Mouse (Mus musculus) thymus, adult 18-20 months (tissue): ENCODE data around the gene Tekt3.

Source experiments
- DNase-seq, 2 experiments: peaks; one replicate each; pipeline ENCODE4 v3.0.0; 2022; ENCODE audit warnings: mixed read lengths in 2 of 2

Gene Tekt3

GRCm38 (mm10) chr11:63066526-63066925 is 5.1 kb downstream of the Tekt3 start:
- DNase-seq, result no peak

DNA sequence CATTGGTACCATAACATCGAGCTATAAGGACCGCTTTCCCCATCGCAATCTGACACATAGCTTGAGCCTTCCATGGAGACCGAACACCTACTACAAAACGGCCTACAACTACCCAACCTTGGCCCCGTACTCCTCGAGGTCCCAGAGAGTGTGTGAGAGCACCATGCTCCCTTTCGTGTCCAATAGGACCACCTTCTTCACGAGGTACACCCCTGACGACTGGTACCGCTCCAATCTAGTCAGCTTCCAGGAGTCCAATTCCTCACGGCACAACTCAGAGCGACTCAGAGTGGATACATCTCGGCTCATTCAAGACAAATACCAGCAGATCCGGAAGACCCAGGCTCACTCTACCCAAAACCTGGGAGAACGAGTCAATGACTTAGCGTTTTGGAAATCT is 8.6 kb downstream of the Tekt3 start:
- DNase-seq, result no peak

- DNase-seq, result no peak
Observed at GRCm38 (mm10) chr11:63084536-63084935, 23.1 kb downstream of the Tekt3 start.

- DNase-seq, result no peak
Observed at GRCm38 (mm10) chr11:63088672-63089071, 27.2 kb downstream of the Tekt3 start.

GRCm38 (mm10) chr11:63090210-63090609 is 28.8 kb downstream of the Tekt3 start:
- DNase-seq, result no peak

- no peak for DNase-seq
Observed at GRCm38 (mm10) chr11:63090986-63091385, 29.5 kb downstream of the Tekt3 start.

GRCm38 (mm10) chr11:63092271-63092670 is 30.8 kb downstream of the Tekt3 start:
- no peak for DNase-seq

- no peak for DNase-seq
Observed at GRCm38 (mm10) chr11:63093601-63094000, 32.1 kb downstream of the Tekt3 start.

GRCm38 (mm10) chr11:63094496-63094895 is 33.0 kb downstream of the Tekt3 start:
- DNase-seq, result no peak

- no peak for DNase-seq
Observed at GRCm38 (mm10) chr11:63098016-63098415, 36.6 kb downstream of the Tekt3 start.

- DNase-seq, result no peak
Observed at GRCm38 (mm10) chr11:63099390-63099789, 37.9 kb downstream of the Tekt3 start.

DNA sequence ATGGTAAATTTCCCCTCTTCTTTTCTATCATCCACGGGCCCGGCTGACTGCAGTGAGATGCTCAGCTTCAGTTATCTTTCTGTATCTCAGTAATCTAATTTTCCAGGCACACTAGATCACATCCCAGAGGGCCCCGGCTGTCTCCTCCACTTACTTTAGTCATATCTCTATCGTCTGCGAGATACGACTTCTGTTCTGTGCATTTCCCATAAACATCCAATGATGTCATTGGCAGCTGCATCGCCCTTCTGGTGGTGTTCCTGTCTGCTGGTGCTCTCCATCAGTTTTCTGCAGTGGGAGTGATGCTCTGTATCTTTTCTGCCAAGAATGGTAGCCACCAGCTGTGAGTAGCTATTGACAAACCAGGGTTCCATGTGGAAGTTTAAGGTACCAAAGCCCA is 41.8 kb downstream of the Tekt3 start:
- no peak for DNase-seq

DNA sequence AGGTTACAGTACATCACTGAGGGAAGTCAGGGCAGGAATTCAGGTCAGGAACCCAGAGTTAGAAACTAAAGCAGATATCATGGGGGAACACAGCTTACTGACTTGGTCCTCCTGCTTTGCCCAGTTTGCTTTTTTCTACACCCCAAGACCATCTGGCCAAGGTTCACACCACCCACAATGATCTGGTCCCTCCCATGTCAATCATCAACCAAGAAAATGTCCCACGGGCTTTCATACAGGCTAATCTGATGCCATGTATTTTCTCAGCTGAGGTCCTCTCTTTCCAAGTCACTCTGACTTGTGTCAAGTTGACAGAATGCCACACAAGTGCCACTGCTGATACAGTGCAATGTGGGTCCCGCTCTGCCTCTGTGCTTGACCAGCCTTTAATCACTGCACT is 42.6 kb downstream of the Tekt3 start:
- no peak for DNase-seq

GRCm38 (mm10) chr11:63109230-63109775 is 47.8 kb downstream of the Tekt3 start:
- no peak for DNase-seq

DNA sequence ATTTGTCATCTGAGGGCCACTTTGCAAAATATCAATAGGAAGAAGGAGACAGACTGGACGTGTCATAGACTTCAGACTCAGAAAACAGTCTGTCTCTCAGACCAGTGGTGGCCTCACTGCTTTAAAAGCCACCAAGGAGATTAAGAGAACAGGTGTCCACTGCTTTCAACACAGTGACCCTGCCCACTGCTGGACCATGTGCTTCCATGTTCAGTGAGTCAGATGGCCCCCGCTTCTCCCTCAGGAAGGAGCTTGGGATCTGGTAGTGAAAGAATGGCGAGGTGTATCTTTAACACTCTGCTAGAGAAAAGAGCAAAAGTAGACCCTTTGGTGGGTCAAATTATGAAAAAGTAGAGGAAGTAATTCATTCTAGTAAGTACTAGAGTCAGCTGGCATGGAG is 48.9 kb downstream of the Tekt3 start:
- DNase-seq, result no peak

DNA sequence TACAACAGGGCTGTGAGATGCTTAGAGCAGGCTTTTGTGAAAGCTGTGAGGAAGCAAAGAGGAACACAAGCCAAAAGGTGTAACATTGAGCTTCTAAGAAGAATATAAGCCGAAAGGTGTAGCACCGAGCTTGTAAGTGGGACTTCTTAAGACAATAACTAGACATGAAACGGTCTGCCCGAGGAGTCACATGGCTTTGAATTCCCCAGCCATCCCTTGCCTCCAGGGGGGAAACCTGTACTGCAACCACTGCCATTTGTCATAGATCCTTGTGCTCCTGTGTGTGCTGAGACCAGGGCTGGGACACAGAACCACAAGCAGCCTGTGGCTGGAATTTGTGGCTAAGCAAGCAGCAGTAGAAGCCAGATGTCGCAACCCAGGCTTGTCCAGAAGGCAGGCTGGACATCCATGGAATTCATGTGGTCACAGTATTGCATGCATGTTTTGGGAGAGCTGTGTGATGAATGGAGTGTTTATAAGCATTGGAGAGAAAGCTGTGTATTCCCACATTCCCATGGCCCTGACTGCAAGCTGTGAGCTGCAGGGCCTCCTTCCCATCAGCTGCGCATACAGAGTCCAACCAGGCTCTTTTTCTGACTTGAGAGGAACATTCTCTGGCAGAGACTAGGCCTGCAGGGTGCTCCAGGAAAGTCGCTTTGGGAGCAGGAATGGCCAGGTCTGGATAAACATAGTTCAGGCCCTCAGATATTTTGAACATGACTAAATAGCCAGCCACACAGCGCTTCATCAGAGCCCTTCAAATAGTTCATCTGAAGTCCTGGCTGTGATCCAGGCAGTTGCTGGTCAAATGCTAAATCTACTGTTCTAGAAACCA is 53.6 kb downstream of the Tekt3 start:
- no peak for DNase-seq

DNA sequence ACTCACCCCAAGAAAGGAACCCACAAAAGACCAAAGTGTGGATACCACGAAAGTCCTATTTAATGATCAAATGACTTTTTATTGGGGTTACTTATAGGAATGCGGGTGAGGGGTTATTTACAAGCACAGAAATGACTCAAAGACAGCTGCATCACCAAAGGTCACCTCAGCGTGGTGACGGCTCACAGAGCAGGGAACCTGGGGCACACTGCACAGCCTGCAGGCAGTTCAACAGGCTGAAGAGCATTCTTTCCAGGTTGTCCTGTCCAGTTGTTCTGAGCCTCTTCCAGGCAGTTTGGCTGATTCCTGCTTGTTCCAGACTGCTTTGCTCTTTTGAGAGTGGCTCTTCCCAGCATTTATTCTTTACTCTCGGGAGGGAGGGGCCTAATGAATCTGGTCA is 55.2 kb downstream of the Tekt3 start:
- DNase-seq, result no peak

DNA sequence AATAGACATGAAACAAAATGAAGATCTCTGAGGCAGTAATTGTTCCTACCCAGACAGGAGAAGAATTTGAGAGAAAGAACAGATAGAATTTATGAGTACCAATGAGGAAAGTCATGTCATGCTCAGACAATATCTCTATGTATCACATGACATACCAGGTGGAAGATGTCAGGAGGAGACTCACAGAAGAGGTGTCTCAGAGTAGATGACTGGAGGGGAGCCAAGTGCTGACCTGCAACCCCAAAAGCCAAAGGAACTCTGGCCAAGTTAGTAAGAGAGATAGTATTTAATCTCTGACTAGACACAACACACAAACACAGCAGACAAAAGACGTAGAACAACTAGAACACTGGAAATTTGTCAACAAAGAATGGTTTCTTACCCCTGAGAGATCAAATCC is 55.8 kb downstream of the Tekt3 start:
- DNase-seq, result no peak

DNA sequence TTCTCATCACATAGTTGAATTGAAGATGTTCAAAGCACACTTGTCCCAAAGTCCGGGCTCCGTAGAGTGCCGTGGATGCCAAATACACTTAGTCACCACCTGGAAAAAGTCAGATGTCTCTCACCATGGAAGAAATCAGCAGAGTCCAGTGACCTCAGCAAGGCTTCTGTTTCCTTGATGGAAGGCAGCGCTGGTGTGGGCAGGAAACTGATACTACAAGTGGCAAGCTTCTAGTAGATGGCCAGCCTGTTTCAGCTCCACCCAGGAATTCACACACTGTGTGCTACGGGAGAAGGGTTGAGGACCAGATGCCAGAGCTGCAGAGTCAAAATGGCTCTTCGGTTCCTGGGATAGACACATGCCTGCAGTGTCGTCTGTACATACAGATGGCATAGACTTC is 58.3 kb downstream of the Tekt3 start:
- no peak for DNase-seq

GRCm38 (mm10) chr11:63122249-63122648 is 60.8 kb downstream of the Tekt3 start:
- DNase-seq, result no peak

DNA sequence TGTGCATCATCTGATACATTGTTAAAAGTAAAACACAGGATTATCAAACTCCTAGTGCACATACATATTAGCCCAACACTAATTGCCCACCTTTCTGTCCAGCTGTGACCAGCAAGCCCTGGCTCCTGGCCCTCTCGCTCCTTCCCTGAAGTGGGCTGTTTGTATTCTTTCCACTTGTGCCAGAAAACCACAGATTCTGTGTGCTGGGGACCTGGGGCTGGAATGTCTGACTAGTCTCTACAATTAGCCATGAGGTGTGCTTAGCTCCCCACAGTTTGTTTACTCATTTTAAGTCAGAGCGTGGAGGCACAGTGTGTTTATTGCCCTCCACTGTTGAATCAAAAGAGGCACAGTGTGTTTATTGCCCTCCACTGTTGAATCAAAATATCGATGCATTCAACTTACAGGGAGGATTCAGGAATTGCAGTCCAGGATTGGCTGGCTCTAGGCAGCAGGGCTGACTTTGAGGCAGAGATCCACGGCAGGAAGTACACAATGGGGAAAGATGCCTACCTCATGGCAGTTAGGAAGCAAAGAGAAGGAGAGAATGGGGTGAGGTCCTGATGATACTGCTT is 61.4 kb downstream of the Tekt3 start:
- DNase-seq, result no peak

DNA sequence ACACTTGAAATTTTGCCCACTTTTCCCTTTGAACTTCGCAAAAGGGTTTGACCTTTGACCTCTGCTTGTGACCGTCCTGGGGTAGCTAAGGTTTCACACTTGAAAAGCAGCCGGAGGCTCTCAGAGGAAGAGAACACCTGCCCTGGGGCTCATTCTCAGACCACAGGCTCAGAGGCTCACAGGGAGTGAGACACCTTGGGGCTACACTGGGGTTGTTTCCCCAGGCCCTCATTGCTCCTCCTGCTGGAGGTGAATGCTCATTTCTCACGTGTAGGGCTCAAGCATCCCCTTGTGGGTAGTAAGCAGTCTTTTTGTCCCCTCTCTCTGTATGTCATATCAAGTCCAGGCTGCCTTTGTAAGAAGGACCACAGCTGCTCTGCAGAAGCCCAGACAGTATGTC is 62.9 kb downstream of the Tekt3 start:
- no peak for DNase-seq

DNA sequence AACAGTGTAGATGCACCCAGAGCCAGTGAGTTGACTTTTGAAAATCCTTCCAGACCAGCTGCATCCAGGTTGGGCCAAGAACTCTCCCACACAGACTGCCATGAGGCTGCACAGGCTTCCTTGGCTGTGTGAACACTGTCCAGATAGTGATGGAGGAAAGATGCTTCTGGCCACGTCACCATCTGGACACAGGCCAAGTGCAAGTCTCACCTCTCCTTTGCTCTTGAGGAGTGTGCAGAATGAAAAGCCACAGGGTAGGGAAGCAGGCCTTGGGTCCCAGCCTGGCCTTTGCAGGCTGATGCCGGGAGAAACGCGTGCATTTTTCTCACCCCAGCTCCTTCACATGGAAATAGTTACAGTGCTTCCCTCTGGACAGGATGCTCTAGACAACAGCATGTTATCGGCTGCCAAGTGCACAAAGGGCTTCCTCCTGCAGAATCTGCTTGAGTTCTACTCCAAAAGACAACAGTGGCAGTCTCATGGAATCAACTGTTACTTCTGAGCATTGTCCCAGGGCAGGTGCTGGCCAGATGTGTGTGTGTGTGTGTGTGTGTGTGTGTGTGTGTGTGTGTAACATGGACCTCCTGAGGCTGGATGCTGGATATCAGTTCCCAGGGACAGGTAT is 64.5 kb downstream of the Tekt3 start:
- no peak for DNase-seq

GRCm38 (mm10) chr11:63126976-63127375 is 65.5 kb downstream of the Tekt3 start:
- no peak for DNase-seq
